Mouse (Mus musculus) E14TG2a.4 (cell line): ENCODE data around the gene Rad54l.

ENCODE experiments used
- H3K27me3 ChIP-seq: 2 replicates; pipeline ENCODE4 v1.6.1; 2014; ENCODE audit warnings: low read length, control low read depth; ENCODE audit not compliant: insufficient read depth
- H3K36me3 ChIP-seq: 2 replicates; pipeline ENCODE4 v1.6.1; 2014; ENCODE audit warnings: low read length, control low read depth; ENCODE audit not compliant: insufficient read depth
- H3K4me1 ChIP-seq: replicated peaks from 2 replicates; pipeline ENCODE4 v1.6.1; 2014; ENCODE audit warnings: low read depth, low read length, control low read depth
- H3K4me3 ChIP-seq: replicated peaks from 2 replicates; pipeline ENCODE4 v1.5.1; 2014; ENCODE audit warnings: mild to moderate bottlenecking, low read length
- H3K9me3 ChIP-seq: 2 replicates; pipeline ENCODE4 v1.6.1; 2014; ENCODE audit warnings: low read length, control low read depth
- CTCF ChIP-seq: conservative IDR thresholded peaks from 2 replicates; pipeline ENCODE4 v1.5.1; 2014; ENCODE audit warnings: low read length
- NANOG ChIP-seq: IDR thresholded peaks from 2 replicates; pipeline ENCODE4 v1.6.1; 2014; ENCODE audit warnings: borderline replicate concordance, low read length, mixed read lengths
- POU5F1 ChIP-seq: IDR thresholded peaks from 2 replicates; pipeline ENCODE4 v1.6.1; 2014; ENCODE audit warnings: low read length, borderline replicate concordance

Rad54l gene

DNA sequence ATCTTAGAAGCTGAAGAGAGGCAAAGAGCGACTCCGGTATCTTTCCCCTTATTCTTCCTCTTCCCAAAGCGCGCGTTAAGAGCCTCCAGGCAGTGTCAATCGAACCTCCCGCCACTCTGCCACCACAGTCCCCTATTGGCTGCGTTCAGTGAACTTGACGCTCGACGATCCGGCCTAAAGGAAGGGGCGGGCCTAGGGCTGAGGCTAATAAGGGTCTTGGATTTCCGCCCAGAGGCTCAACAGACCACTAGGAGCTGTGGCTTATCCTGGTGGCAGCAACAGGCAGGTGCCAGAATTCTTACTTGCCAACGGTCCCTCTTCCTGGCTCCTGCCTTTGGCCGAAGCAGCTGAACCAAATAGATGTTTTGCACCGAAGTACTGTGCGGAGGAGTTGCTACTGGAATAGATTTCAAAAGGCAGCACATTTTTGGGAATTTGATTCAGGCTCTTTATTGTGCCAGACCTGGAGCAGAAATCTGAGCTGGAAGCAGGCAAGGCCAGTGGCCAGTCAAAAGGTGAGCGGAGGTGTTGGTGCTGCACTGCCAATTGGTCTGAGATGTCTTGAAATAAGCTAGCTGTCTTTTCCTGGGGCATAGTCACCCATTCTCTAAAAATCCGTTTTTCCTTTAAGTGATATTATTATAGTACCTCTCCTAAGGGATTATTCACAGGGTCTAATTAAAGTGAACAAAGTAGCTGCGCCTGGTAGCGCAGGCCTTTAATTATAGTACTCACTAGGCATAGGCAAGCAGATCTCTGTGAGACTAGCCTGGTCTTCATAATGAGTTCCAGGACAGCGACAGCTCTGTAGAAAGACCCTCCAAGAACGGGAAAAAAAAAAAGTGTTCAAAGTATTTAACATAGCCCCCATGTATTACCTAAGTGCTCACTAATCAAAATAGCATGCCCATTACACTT is at the start of gene Rad54l, which contains the start of gene Pomgnt1:
Rad54l (minus strand) TSS at position 89 of the 918 bp plus-strand sequence.
Pomgnt1 (plus strand) TSS at position 239 of the 918 bp plus-strand sequence.
- H3K36me3 ChIP-seq, result peaks cover 29% of the 10 kb centered on the region
- TF ChIP-seq POU5F1, result no peak
- 0 out of 2 replicates have a peak, but pooled peaks have one; percentile 21 for TF ChIP-seq CTCF
- H3K4me3 ChIP-seq, result peak within 1 kb of the TSS; percentile 94
- H3K27me3 ChIP-seq, result no peaks in the 10 kb centered on the region
- H3K4me1 ChIP-seq, result peaks cover 71% of the 10 kb centered on the region
- no peaks in the 10 kb centered on the region for H3K9me3 ChIP-seq

DNA sequence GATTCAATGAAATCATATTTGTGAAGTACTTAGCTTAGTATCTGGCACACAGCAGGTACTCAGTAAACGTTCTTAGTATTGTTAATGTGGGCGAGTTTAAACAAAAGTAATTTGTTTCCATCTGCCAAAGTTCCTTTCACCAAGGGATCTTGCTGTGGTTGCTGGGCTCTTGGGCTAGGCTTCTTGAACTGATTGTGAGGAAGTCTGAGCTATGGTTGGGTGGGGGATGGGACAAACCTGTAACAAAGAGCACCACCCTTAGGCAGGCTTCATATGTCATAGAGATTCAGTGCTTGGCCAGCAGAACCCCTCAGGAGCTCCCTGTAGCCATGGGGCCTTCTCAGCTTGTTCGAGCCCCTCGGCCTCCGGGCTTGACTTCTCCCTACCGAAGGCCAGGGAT is 49.6 kb upstream of the Rad54l start, which contains the start of the genes 1700042G07Rik and Gm49337:
1700042G07Rik (plus strand) TSS at position 301 of the 400 bp plus-strand sequence.
Gm49337 (plus strand) TSS at position 313 of the 400 bp plus-strand sequence.
- Histone ChIP-seq H3K4me3 (no peak within 1 kb of the TSS; the same call in 1 of the 2 replicates), H3K4me1 (peaks cover 65% of the 10 kb centered on the region)

DNA sequence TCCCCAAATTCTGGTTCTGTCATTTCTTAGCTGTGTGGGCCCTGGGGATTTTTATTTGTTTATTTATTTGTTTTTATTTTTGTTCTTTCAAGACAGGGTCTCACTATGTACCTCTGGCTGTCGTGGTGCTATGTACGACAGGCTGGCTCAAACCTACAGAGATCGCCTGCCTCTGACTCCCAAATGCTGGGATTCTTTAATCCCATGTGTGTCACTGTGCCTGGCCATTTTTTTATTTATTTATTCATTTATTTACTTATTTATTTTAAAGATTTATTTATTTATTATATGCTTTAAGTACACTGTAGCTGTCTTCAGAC is 45.8 kb upstream of the Rad54l start:
- TF ChIP-seq CTCF, result no peak
- TF ChIP-seq POU5F1, result no peak
- no peak for TF ChIP-seq NANOG
- Histone ChIP-seq H3K36me3 (no peaks in the 10 kb centered on the region), H3K4me3 (no peak overlapping the region), H3K27me3 (no peaks in the 10 kb centered on the region), H3K4me1 (peaks cover 62% of the 10 kb centered on the region), H3K9me3 (no peaks in the 10 kb centered on the region)

More for the DNA sequence above, 49.6 kb upstream of the Rad54l start, which contains the start of the genes 1700042G07Rik and Gm49337:
- no peaks in the 10 kb centered on the region for H3K36me3 ChIP-seq
- H3K27me3 ChIP-seq, result no peaks in the 10 kb centered on the region
- TF ChIP-seq POU5F1 (no peak), CTCF (no peak), NANOG (no peak)
- H3K9me3 ChIP-seq, result no peaks in the 10 kb centered on the region

DNA sequence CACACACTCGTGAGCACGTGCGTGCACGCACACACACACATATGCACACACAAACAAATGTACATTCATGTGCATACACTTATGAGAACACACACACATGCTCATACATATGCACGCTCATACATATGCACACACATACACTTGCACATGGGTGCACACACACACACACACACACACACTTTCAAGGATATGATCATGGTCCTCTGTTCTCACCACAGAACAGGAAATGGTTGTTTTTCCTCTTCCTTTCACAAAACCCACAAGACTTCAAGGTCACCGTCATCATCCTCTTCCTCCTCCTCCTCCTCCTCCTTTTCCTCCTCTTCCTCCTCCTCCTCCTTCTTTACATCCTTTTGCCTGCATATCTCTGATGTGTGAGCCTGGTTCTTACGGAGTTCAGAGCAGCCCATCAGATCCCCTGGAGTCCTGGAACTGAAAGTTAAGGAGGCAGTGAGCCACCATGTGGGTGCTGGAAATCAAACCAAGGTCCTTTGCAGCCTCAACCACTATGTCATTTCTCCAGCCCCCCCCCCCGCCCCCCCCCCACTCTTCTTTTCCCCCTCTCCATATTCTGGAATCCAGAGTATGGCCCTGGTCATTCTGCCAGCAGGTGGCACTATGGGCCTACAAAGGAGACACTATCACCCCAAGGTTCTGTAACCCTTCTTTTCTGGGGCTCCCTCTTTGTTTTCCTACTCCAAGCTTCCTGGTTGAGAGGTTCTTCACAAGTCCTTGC is 45.3 kb upstream of the Rad54l start:
- no peak for TF ChIP-seq NANOG
- no peak for TF ChIP-seq POU5F1
- peak; percentile 50 for TF ChIP-seq CTCF
- Histone ChIP-seq H3K4me1 (peaks cover 62% of the 10 kb centered on the region), H3K27me3 (no peaks in the 10 kb centered on the region), H3K9me3 (no peaks in the 10 kb centered on the region), H3K4me3 (no peak overlapping the region), H3K36me3 (no peaks in the 10 kb centered on the region)

DNA sequence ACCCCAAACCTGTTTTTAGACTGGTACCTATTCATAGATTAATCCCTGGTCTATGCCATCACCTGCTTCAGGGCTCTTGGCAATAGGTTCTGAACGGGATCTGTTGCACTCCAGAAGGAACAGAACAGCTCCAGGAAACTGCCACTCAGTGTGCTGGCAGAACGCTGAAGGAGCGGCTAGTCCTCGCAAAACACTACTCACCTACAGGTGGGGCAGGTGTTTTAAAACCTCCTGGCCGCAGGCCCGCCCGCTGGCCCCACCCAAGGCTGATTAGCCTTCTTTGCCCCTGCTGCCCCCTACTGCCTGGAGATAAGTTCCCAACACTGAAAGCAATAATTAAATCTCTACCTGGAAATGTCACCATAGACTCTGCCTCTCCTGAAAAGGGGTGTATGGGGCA is 43.9 kb upstream of the Rad54l start, which contains the start of gene Tspan1:
Tspan1 (minus strand) TSS at position 198 of the 400 bp plus-strand sequence.
- peaks cover 54% of the 10 kb centered on the region for H3K4me1 ChIP-seq
- TF ChIP-seq NANOG (no peak), POU5F1 (no peak), CTCF (no peak)

DNA sequence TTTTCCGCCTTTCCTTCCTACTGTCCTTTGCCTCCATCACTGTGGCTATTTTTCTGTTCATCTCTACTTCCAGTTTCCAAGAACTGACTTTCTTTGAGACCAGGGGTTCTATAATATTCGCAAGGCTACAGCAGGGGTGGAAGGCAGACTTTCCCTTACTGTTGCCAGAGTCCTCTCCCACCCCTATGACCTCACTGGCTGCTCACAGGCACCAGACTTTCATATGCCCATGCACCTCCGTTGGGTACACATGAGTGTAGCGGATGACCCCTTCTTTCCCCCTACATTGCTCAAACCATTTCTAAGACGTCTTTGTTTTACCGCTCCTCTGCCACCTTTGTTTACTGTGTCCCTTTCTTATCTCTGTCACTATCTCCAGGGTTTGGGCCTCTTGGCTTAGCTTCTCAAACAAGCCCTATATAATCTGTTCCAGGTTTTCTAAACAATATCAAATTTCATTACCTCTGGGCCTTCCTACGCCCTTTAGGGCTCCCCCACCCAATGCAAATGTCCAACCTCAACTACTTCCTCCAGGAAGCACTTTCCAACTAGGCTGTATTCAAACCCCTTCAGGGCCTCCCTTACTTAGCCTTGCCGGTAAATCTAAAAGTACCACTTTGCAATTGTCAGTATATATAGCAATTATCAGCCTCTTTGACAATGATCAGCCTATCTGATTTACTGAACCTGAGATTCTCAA is 42.4 kb upstream of the Rad54l start:
- TF ChIP-seq CTCF, result no peak
- TF ChIP-seq POU5F1, result no peak
- TF ChIP-seq NANOG, result no peak
- Histone ChIP-seq H3K4me3 (no peak overlapping the region), H3K36me3 (peaks cover 17% of the 10 kb centered on the region), H3K9me3 (no peaks in the 10 kb centered on the region), H3K4me1 (peaks cover 55% of the 10 kb centered on the region), H3K27me3 (no peaks in the 10 kb centered on the region)

More for the DNA sequence above, 43.9 kb upstream of the Rad54l start, which contains the start of gene Tspan1:
- H3K9me3 ChIP-seq, result no peaks in the 10 kb centered on the region
- H3K27me3 ChIP-seq, result no peaks in the 10 kb centered on the region
- H3K36me3 ChIP-seq, result peaks cover 4% of the 10 kb centered on the region
- H3K4me3 ChIP-seq, result no peak within 1 kb of the TSS

DNA sequence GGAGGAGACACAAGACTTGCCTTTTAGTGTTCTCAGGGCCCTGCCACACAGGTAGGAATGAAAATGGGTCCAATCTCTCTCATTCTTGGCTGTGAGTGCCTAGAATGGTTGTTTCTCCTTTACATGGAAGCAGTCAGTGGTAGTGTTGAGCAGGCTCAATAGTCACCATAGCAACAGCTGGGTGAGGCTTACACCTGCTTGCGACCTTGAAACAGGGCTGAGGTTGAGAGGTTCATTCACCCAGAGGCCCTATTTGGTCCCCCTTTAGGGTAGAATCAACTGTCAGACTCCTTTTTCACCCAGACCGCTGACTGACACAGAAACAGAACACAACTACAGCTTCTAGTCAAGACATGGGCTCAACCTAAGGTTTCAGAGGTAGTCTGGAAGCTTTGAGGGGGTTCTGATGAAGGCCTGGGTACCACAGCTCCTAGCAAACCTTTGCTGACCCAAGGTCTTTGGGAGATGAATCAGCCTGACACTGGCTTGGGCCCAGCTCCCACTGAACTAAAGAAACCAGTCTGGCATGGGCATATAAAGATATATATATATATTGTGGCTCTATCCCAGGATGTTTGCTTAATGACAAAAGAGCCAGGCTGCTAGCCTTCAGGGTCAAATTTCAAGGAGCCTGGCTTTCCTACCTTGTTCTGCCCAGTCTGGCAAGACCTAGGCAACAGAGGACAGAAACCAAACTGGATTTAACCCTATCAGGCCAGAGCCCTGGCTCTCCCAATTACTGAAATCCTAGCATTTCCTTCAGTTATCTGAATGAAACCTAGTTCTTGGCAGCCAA is 41.5 kb upstream of the Rad54l start:
- no peak for TF ChIP-seq POU5F1
- no peak for TF ChIP-seq NANOG
- no peak for TF ChIP-seq CTCF
- no peaks in the 10 kb centered on the region for H3K9me3 ChIP-seq
- no peaks in the 10 kb centered on the region for H3K27me3 ChIP-seq
- peaks cover 51% of the 10 kb centered on the region for H3K4me1 ChIP-seq
- H3K36me3 ChIP-seq, result peaks cover 26% of the 10 kb centered on the region
- no peak overlapping the region for H3K4me3 ChIP-seq

DNA sequence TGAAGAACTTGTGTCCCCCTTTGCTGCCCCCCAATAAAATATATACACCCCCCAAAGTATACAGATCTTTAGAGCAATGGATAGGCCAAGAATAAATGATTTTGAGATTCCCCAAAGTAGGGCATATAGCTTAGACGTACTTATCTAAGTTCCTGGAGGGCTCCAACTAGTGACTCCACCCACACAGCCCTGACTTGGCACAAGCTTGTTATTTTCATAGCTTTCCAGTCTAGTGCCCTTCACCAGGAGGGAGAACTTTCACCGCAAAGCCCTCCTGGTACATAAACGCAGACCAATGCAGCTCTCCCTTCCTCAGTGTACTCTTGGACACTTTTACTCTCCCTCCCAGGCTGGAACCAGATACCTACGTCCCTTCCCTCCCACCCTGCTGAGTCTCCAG is 38.7 kb upstream of the Rad54l start:
- Histone ChIP-seq H3K27me3 (no peaks in the 10 kb centered on the region), H3K4me1 (peaks cover 54% of the 10 kb centered on the region), H3K4me3 (no peak overlapping the region), H3K9me3 (no peaks in the 10 kb centered on the region), H3K36me3 (peaks cover 54% of the 10 kb centered on the region)
- TF ChIP-seq NANOG (no peak), CTCF (no peak), POU5F1 (no peak)
